Mouse (Mus musculus) CH12F3 (cell line): ENCODE data around the gene 9930111J21Rik2.
"Not testable (repeated sequence)": the region's sequence is repeated elsewhere in the genome, so short reads cannot be mapped to it uniquely, and the experiment has no call there.

ENCODE experiments used
- in situ Hi-C: fragments of 300-500 bp; cut with MboI; formaldehyde crosslinking; loops from 2 replicates; pipeline ENCODE4 v1.14.3; 2020; ENCODE audit warnings: low sequenced_read_pairs

The 9930111J21Rik2 gene

DNA sequence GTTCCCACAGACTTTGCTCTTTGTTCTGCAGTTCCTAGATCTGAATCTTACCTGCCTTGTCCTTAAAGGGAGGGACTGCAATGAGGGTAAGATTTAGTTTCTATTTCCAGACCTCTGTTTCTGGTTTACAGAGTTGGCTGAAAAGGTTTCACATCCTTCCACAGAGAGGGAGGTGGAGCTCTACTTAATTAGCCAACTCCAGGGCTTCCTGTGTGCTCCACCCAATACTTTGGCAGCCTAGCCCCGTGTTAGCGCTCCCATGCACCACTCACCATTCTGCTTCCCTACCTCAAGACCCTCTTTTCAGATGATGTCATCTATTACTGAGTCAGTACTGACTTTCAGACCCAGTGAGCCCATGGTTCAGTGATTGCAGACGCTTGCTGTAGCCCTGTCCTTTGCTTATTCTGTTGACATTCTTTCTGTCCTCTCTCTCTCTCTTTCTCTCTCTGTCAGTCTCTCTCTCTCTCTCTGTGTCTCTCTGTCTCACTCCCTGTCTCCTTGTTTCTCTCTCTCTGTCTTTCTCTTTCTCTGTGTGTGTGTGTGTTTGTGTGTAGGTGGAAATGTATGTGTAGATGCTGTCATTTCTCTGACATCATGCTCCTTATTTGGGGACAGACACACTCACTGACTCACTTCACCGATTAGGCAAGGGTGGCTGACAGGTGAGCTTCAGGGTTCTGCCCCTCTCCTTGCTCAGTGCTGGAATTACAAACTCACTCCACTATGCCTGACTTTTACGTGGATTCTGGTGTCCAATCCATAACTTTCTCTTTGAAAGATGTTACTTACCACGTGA lies at the start of gene 9930111J21Rik2:
TSS of gene 9930111J21Rik2 (minus strand) at position 150 of the 799 bp plus-strand sequence.
- in situ Hi-C loops = not testable (repeated sequence)

DNA sequence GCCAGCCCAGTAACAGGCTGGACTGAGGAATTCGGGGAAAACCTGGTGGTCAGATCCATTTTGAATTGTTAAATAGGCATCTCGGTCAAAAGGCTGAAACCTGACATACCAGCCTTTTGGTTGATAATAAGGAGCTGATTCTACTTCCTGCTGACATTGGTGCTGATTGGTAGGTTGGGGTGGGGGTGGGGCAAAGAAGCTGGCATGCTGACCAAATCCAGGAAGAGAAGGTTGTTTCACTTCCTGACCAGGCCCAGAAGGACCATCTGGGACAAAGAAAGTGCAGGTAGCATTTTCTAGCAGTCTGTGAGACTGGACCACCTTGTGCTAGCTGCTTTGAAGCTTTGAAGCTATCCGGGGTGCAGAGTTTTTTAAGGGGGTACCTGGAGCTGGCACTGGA lies 49.4 kb upstream of the 9930111J21Rik2 start:
- in situ Hi-C loops = loop anchor here (25.0 kb wide), 1 partner anchor 162 kb away; no protein-coding TSS in a partner anchor

DNA sequence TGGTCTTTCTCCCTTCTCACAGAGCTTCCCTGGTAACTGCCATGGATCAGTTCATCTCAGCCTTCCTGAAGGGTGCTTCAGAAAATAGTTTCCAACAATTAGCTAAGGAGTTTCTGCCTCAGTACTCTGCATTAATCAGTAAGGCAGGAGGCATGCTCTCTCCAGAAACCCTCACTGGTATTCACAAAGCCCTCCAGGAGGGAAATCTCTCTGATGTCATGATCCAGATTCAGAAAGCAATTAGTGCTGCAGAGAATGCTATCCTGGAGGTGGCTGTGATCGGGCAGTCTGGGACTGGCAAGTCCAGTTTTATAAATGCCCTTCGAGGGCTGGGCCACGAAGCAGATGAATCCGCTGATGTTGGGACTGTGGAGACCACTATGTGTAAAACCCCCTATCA lies 44.3 kb upstream of the 9930111J21Rik2 start:
- in situ Hi-C loops = loop anchor here (25.0 kb wide), 1 partner anchor 233 kb away; the partner anchor contains the start of gene Irgm1

DNA sequence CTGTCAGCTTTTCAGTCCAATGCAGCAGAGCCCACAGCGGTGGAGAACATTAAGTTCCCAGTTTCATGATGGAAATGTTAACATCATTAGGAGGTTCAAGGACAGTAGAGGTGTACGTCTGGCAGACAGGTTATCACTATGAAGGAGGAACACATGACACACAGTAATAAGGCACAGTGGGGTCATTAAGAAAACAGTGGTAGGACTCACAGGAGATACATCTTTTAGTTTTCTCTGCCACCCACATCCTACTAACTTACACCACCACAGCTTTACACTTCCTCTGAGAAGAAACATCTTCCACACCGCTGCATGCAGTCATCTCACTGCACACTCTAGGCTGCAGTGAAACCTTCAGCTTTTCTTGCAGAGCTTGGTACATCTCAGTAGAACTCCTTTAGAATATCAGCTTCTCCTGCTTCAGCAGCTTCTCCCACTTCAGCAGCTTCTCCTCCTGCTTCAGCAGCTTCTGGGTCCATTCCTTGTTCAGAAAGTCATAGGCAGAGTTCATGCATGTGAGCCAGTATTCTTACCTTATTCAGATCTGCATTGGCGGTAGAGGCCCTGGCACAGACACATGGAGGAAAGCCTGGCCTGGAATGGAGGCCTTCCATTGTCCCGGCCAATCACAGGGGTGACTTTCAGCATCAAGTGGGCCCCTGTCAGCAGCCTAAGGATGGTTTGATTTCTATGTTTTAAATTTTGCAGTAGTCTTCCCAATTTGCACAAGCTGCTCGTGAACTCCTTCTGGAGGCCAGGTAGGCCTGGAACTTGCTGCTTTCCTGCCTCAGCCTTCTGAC lies 43.0 kb upstream of the 9930111J21Rik2 start:
- in situ Hi-C loops = loop anchor here (25.0 kb wide), 1 partner anchor 232 kb away; the partner anchor contains the start of gene Irgm1

GRCm38 (mm10) chr11:49092786-49093185 lies 41.7 kb upstream of the 9930111J21Rik2 start:
- in situ Hi-C loops = loop anchor here (25.0 kb wide), 1 partner anchor 230 kb away; the partner anchor contains the start of gene Irgm1

- in situ Hi-C loops = loop anchor here (25.0 kb wide), 1 partner anchor 230 kb away; the partner anchor contains the start of gene Irgm1
Measured at GRCm38 (mm10) chr11:49092053-49092586, 41.1 kb upstream of the 9930111J21Rik2 start.

DNA sequence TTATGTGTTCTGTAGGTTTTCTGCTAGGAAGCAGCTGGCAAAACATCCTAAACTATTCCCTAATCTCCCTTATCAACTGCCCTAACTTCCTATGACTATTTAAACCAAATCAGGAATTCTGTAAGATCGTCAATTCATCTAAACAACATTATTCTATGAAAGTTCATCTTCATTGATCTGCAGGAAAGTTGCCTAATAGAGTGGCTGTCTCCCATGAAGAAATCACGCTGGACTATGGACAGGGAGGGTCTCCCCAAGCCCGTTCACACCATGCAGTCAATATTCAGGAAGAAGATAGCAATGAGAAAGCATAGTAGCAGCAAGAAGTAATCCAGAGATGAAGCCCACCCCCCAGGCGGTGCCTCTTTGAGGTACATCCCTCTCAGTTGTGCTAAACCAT lies 40.1 kb upstream of the 9930111J21Rik2 start:
- in situ Hi-C loops = loop anchor here (25.0 kb wide), 1 partner anchor 229 kb away; the partner anchor contains the start of gene Irgm1

GRCm38 (mm10) chr11:49090551-49090950 lies 39.5 kb upstream of the 9930111J21Rik2 start:
- in situ Hi-C loops = loop anchor here (25.0 kb wide), 1 partner anchor 228 kb away; the partner anchor contains the start of gene Irgm1

GRCm38 (mm10) chr11:49089735-49090507 lies 38.9 kb upstream of the 9930111J21Rik2 start:
- in situ Hi-C loops = loop anchor here (25.0 kb wide), 1 partner anchor 228 kb away; the partner anchor contains the start of gene Irgm1

DNA sequence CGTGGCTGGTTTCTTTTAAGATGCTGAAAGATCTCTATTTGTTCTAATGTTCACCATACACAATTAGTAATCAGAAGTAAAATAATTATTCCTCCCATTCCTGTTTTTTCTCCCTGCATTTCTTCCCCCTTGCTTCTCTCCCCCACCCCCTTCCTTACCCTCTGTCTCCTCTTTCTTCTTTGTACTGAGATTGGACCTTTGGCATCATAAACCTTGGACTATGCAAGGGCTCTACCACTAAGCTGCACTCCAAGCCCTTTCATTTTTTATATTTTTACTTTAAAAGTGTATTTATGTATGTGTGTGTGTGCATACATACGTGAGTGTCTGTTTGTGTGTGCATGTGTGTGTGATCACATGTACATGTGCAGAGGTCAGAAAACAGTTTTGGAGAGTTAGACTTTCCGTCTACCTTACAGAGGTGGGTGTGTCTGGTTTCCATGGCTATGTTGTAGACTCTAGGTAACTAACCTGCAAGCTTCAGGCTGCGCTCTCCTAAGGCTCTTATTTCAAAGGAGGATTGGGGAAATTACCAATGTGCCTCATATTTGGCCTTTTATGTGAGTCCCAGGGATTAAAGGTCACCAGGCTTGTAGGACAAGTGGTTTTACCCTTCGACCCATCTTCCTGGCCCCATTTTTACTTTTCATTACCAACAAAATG lies 38.1 kb upstream of the 9930111J21Rik2 start:
- in situ Hi-C loops = loop anchor here (25.0 kb wide), 1 partner anchor 227 kb away; the partner anchor contains the start of gene Irgm1

- in situ Hi-C loops = loop anchor here (25.0 kb wide), 1 partner anchor 226 kb away; the partner anchor contains the start of gene Irgm1
Measured at GRCm38 (mm10) chr11:49087830-49088616, 37.0 kb upstream of the 9930111J21Rik2 start.

DNA sequence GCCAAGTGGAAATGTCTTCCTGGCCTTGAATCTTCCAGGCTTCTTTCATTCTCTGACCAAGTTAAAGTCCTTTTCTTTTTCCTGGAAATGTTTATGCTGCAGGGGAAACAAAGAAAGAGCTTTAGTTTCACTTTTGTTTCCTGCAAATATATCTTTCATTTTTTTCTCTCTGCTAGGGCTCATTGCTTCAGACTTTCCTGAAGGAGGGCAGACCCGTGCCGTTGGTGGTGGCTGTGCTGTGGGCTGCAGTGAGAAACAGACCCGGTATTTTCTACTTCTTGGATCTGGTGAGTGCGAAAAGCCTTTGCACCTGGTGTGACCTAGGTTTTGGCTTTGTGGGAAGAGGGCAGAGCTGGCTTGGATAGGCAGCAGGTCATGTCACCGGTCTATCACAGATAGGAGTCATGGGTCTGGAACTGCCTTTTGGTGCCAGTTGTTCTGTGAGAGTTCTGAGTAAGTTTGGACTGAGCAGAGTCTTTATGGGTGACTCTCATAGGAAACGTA lies 35.9 kb upstream of the 9930111J21Rik2 start:
- in situ Hi-C loops = loop anchor here (25.0 kb wide), 1 partner anchor 225 kb away; the partner anchor contains the start of gene Irgm1

DNA sequence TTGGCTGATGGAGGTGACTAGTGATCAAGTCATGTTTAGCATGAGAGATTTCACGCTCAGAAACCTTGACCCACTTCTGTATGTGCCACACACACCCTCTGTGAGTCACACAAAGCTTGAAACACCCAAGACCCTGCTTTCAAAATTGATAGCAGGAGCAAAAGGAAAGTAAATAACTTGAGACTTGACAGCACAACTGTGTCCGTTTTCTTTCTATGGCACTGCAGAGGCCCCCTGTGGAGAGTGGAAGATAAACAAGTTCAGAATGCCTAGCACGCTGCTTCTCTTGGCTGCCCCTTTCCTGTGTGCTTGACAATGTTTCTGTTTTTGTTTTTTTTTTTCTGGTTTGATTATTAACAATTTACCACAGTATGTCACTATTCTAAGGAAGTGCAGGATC lies 33.8 kb upstream of the 9930111J21Rik2 start:
- in situ Hi-C loops = loop anchor here (25.0 kb wide), 1 partner anchor 223 kb away; the partner anchor contains the start of gene Irgm1

- in situ Hi-C loops = loop anchor here (25.0 kb wide), 1 partner anchor 222 kb away; the partner anchor contains the start of gene Irgm1
Measured at GRCm38 (mm10) chr11:49084385-49084784, 33.3 kb upstream of the 9930111J21Rik2 start.

- in situ Hi-C loops = loop anchor here (25.0 kb wide), 1 partner anchor 222 kb away; the partner anchor contains the start of gene Irgm1
Measured at GRCm38 (mm10) chr11:49083808-49084207, 32.8 kb upstream of the 9930111J21Rik2 start.

DNA sequence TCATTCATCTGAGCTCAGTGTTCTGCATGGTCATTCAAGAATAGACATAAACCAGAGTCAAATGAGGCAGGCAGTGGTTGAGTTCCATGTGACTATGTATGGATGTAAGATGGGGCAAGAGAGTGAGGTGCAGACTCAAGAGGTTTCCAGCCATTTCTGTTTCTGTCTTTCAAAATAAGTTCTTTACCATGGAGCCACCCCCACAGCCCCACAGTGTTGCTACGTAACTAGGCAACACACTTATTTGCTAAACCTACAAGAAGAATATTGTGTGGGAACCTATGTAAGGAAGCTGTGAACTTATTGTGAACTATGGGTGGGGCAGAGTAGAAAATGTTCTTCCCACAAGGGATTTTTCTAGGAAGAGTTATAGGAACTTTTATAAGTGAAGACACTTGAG lies 32.1 kb upstream of the 9930111J21Rik2 start:
- in situ Hi-C loops = loop anchor here (25.0 kb wide), 1 partner anchor 221 kb away; the partner anchor contains the start of gene Irgm1

- in situ Hi-C loops = loop anchor here (25.0 kb wide), 1 partner anchor 220 kb away; the partner anchor contains the start of gene Irgm1
Measured at GRCm38 (mm10) chr11:49081886-49082285, 30.8 kb upstream of the 9930111J21Rik2 start.

- in situ Hi-C loops = loop anchor here (25.0 kb wide), 1 partner anchor 219 kb away; the partner anchor contains the start of gene Irgm1
Measured at GRCm38 (mm10) chr11:49081356-49081755, 30.3 kb upstream of the 9930111J21Rik2 start.
